Mouse (Mus musculus) heart, embryonic 15.5 days (tissue): Measurements from ENCODE around the gene Gm13889. TPM values are rescaled to one million over a fixed set of nuclear protein-coding genes. Genes with fewer than 3 reads are reported as not detected.
A peak's percentile ranks its signal among the peaks of the same experiment; 100 is the strongest.

ENCODE experiments used
- ATAC-seq: fragments of 200-750 bp; cut with Nextera tagmentation; replicated peaks from 2 replicates; pipeline ENCODE4 v1.8.0; 2017; ENCODE audit warnings: low read depth, moderate TSS enrichment; ENCODE audit not compliant: insufficient number of reproducible peaks, insufficient read depth, low FRiP score
- H3K27ac ChIP-seq: fragments of 300-500 bp; sonication (generic); 2 replicates; pipeline ENCODE4 v1.5.1; 2015; ENCODE audit warnings: mild to moderate bottlenecking, inconsistent platforms
- H3K27me3 ChIP-seq: fragments of 300-500 bp; sonication (generic); 2 replicates; pipeline ENCODE4 v1.6.1; 2015; ENCODE audit warnings: inconsistent platforms
- H3K36me3 ChIP-seq: fragments of 300-500 bp; sonication (generic); 2 replicates; pipeline ENCODE4 v1.6.1; 2015; ENCODE audit warnings: mild to moderate bottlenecking, inconsistent platforms
- H3K4me1 ChIP-seq: fragments of 300-500 bp; sonication (generic); replicated peaks from 2 replicates; pipeline ENCODE4 v1.6.1; 2015; ENCODE audit warnings: inconsistent platforms
- H3K4me2 ChIP-seq: fragments of 300-500 bp; sonication (generic); 2 replicates; pipeline ENCODE4 v1.6.1; 2015; ENCODE audit warnings: inconsistent platforms, mild to moderate bottlenecking, moderate library complexity
- H3K4me3 ChIP-seq: fragments of 300-500 bp; sonication (generic); 2 replicates; pipeline ENCODE4 v1.5.1; 2015; ENCODE audit warnings: mild to moderate bottlenecking, inconsistent platforms
- H3K9ac ChIP-seq: fragments of 300-500 bp; sonication (generic); 2 replicates; pipeline ENCODE4 v1.6.1; 2015; ENCODE audit warnings: mild to moderate bottlenecking, inconsistent platforms
- H3K9me3 ChIP-seq: fragments of 300-500 bp; sonication (generic); replicated peaks from 2 replicates; pipeline ENCODE4 v1.6.1; 2016; ENCODE audit warnings: inconsistent platforms
- WGBS: fragments of 180-500 bp; shearing (Covaris S2); methylation state at CpG from one replicate; pipeline ENCODE4 v1.1.7; 2015; ENCODE audit warnings: mixed read lengths; 5-methylcytosine and 5-hydroxymethylcytosine counted together
- polyA plus RNA-seq: library from polyadenylated mRNA; unstranded; fragments of >200 nt; fragmentation: Nextera tagmentation; extraction: Ambion mirVana; gene quantifications from 2 replicates; pipeline ENCODE4 v1.2.1, GENCODE M21; 2015

Gene Gm13889
- polyA plus RNA-seq = 7.6 and 9.4 TPM in 2 replicates

DNA sequence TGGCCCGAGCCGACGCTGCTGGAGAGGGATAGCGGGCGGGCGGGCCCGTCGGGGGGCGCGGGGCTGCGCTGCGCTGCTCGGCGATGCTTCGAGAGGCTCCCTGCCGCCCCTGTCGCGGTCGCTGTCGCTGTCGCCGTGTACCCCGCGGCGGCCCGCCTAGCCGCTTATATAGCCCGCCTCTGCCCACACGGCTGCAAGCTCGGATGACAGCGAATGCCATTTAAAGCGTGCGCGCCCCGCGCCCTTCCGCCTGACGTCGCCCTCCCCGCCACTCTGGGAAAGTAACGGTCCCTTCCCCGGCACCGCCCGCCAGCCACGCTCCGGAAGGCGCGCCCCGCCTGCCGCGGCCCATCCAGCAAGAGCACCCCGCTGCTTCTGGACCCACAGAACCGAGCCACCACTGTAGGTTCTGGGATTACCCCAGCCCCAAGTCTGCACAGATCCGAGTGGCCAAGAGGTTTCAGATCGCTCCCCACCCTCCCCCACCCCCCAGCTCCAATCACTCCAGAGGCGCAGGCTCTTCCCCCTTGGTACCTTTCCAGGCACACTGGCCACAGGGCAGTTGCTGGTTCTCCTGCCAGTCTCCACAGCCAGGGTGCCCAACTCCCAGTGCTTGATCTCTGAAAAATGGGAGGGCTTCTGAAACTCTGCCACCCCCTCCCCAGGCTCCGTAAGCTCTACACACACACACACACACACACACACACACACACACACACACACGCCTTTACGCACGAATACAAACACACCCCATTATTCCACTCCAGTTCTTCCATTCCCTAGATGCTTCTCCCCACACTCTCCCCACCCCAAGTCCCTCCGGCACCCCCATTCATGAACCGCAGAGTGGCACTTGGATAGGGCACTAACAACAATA lies at the start of gene Gm13889:
Gene Gm13889 (minus strand): TSS at position 294 of the 877 bp plus-strand sequence.
- Histone ChIP-seq H3K27me3 (peaks cover 46% of the 10 kb centered on the region), H3K4me1 (peaks cover 28% of the 10 kb centered on the region), H3K4me2 (peak within 1 kb of the TSS; percentile 99), H3K27ac (peak within 1 kb of the TSS; percentile 60), H3K36me3 (no peaks in the 10 kb centered on the region), H3K9me3 (no peaks in the 10 kb centered on the region), H3K4me3 (peak within 1 kb of the TSS; percentile 76), H3K9ac (peak within 1 kb of the TSS; percentile 71)
- ATAC-seq = peak; percentile 72
- 8% methylated on average over 52 of the region's 62 CpGs for WGBS

DNA sequence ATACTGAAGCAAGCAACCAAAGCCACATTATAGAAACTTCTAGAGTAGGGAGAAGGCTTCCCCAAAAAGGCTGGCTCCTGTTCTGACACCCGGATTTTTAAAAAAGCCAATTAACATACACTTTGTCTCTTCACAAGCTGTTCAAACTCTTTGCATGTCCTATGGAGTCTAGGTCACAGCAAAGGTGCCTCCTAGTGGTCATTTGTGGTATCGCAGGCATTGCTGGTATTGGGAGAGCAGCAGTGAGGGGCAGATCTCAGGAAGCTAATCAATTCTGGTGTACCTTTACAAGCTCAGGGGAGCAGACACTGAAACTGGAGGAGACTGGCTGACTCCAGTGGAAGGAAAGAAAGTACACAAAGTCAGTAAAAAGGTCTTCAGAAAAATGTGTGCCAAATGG lies 45.3 kb upstream of the Gm13889 start:
- 7% methylated on average over 2 of the region's 2 CpGs for WGBS
- no peak overlapping the region for H3K9ac ChIP-seq
- H3K9me3 ChIP-seq = no peaks in the 10 kb centered on the region
- no peaks in the 10 kb centered on the region for H3K4me1 ChIP-seq
- no peak overlapping the region for H3K4me3 ChIP-seq
- H3K27ac ChIP-seq = no peak overlapping the region
- ATAC-seq = no peak
- no peak overlapping the region for H3K4me2 ChIP-seq
- H3K36me3 ChIP-seq = peaks cover 74% of the 10 kb centered on the region
- H3K27me3 ChIP-seq = no peaks in the 10 kb centered on the region

DNA sequence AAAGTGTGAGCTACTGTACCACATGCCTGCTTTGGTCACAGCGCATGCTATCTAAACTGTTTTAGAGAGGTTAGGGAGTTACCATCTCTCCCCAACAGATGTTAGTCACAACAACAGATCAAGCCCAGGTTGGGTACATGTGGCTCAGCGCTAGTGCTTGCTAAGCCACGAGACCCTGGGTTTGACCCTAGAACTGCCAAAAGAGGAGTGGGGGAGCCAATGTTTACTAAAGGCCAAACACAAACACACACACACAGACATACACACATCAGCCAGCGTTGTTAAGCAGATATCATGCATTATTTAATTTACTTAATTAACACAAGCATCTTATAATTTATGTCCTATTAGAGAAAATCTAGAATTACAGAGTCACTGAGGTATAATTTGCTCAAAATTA lies 44.9 kb upstream of the Gm13889 start:
- 74% methylated on average over 4 of the region's 4 CpGs for WGBS
- H3K27ac ChIP-seq = 0 out of 2 replicates have a peak overlapping the region, but pooled peaks have one; percentile 5
- no peak overlapping the region for H3K9ac ChIP-seq
- no peaks in the 10 kb centered on the region for H3K9me3 ChIP-seq
- H3K4me2 ChIP-seq = no peak overlapping the region
- no peaks in the 10 kb centered on the region for H3K27me3 ChIP-seq
- no peaks in the 10 kb centered on the region for H3K4me1 ChIP-seq
- H3K36me3 ChIP-seq = peaks cover 71% of the 10 kb centered on the region
- H3K4me3 ChIP-seq = no peak overlapping the region
- no peak for ATAC-seq

DNA sequence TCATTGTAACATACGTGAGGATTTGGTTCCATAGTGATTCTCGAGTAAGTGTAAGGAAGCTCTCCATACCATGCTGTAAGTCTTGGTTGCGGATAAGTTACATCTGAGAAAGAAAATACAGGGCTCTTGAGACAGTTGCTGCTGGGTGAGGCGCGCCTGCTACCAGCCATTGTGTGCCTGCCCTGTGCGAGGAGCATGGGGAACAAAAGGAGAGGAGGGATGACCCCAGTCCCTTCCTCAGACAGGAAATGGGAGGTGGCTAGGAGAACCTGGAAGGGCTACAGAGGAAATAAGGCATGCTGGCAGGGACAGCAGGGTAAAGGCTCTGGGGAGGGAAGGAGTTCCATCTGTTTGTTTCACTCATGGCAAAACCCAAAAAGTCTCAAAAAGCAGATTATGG lies 44.4 kb upstream of the Gm13889 start:
- Histone ChIP-seq H3K4me2 (no peak overlapping the region), H3K4me1 (no peaks in the 10 kb centered on the region), H3K9ac (no peak overlapping the region), H3K27ac (0 out of 2 replicates have a peak overlapping the region, but pooled peaks have one; percentile 5), H3K4me3 (no peak overlapping the region), H3K27me3 (no peaks in the 10 kb centered on the region), H3K9me3 (no peaks in the 10 kb centered on the region), H3K36me3 (peaks cover 67% of the 10 kb centered on the region)
- ATAC-seq = 0 out of 2 replicates have a peak, but pooled peaks have one; percentile 67
- WGBS = 82% methylated on average over 6 of the region's 6 CpGs

DNA sequence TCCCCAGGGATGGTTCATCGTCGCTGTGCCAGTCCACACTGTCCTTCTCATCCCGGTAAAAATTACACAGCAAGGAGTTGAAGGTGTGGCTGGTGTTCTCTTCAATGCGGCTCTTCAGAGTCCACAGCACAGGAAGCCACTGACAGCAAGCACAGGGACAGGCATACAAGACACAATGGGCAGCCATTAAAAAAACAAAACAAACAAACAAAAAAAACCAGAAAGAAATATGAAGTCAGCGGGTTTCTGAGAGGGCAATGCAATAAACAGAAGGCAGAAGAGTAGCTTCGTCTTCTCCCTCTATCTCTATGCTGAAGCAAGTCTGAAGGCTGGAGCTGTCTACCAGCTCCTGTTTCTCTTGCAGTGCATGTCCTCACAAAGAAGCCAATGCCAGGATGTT lies 39.3 kb upstream of the Gm13889 start, which contains the start of gene Gm27027:
Gene Gm27027 (minus strand): TSS at position 101 of the 400 bp plus-strand sequence.
- Histone ChIP-seq H3K4me2 (no peak within 1 kb of the TSS), H3K9ac (no peak within 1 kb of the TSS), H3K27me3 (no peaks in the 10 kb centered on the region), H3K36me3 (peaks cover 50% of the 10 kb centered on the region), H3K4me1 (peaks cover 19% of the 10 kb centered on the region), H3K4me3 (no peak within 1 kb of the TSS), H3K27ac (no peak within 1 kb of the TSS), H3K9me3 (no peaks in the 10 kb centered on the region)
- no peak for ATAC-seq
- WGBS = 87% methylated on average over 6 of the region's 6 CpGs

DNA sequence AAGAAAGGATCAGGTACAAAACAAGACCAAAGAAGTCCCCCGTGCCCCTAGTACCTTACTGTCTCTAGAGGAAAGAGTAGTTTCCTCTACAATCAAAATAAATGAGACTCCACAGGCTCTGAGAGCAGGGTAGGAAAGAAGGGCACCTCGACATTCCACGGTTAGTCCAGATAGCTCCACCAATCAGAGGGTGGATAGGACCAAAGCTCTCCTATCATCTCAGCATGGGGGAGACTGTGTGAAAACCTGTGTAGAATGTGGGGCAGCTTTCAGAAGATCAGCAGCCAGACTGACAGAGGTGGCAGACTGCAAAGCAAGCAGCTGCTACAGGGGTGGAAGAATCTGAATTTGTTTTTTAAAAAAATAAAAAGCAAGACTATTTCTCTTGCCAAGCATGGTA lies 35.8 kb upstream of the Gm13889 start:
- Histone ChIP-seq H3K4me2 (no peak overlapping the region), H3K9me3 (no peaks in the 10 kb centered on the region), H3K27ac (peak overlapping the region; percentile 35), H3K36me3 (peaks cover 33% of the 10 kb centered on the region), H3K4me3 (no peak overlapping the region), H3K4me1 (peaks cover 20% of the 10 kb centered on the region), H3K9ac (no peak overlapping the region), H3K27me3 (no peaks in the 10 kb centered on the region)
- 38% methylated on average over 3 of the region's 3 CpGs for WGBS
- no peak for ATAC-seq

DNA sequence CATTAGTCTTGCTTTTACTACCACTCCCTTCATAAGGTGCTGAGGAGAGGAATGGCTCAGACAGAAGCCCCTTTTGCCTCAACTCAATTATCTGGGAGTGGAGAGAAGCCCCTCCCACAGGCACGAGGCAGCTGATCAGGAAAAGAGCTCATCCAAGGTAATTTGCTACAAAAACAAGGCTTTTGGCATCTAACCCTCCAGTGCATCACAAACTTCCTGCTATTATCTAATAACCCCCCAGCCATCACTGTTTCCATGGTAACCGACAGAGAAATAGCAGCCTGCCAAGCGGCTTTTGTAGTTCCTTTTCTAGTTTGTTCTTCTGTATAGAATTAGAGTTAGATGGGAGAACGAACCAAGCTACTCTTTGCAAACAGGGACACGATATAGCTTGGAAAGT lies 35.3 kb upstream of the Gm13889 start:
- 50% methylated on average over 5 of the region's 5 CpGs for WGBS
- Histone ChIP-seq H3K4me1 (peaks cover 20% of the 10 kb centered on the region), H3K4me2 (no peak overlapping the region), H3K27me3 (no peaks in the 10 kb centered on the region), H3K9me3 (no peaks in the 10 kb centered on the region), H3K27ac (peak overlapping the region; percentile 53), H3K9ac (no peak overlapping the region), H3K4me3 (no peak overlapping the region), H3K36me3 (peaks cover 35% of the 10 kb centered on the region)
- ATAC-seq = no peak; the same call in 1 of the 2 replicates

DNA sequence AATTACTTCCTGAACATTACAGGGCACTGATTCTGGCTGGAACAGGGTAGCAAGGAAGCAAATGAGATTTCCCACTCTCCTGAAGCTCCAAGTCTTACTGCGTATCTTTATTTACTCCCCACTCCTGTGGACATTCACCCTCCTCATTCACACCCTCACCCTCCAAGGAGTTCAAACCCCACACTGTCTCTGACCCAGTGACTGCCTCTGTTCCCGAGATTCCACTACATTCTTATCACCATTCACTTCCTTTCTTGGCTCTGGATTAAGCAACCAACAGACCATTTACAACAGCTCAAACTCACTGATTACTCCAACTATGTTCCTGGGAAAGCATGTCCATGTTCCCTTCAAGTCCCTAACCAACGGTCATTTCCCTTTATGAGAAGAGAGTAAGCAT lies 34.3 kb upstream of the Gm13889 start:
- Histone ChIP-seq H3K9ac (no peak overlapping the region), H3K27ac (peak overlapping the region; percentile 53), H3K4me1 (peaks cover 20% of the 10 kb centered on the region), H3K36me3 (peaks cover 33% of the 10 kb centered on the region), H3K27me3 (no peaks in the 10 kb centered on the region), H3K4me3 (no peak overlapping the region), H3K9me3 (no peaks in the 10 kb centered on the region), H3K4me2 (no peak overlapping the region)
- ATAC-seq = no peak
- WGBS = 53% methylated on average over 3 of the region's 3 CpGs

DNA sequence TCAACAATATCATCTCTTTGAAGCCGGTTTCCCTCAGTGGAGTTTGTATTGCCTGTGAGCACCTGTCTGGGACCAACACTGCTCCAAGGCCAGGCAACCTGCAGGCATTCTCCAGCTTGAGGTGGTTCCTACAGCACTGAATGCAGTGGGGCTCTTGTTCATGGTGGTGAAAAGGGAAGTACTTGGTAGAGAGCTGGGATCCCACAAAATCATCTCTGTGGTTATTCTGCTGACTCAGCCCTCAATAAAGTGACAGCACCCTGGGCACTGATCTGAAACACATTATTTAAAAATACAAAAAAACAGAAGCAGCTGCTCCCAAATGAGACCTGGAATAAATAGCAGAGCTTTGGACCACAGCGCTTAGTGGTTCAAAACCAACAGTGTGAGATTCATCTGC lies 31.4 kb upstream of the Gm13889 start:
- peaks cover 16% of the 10 kb centered on the region for H3K36me3 ChIP-seq
- H3K9ac ChIP-seq = no peak overlapping the region
- H3K27me3 ChIP-seq = no peaks in the 10 kb centered on the region
- no peaks in the 10 kb centered on the region for H3K9me3 ChIP-seq
- H3K4me1 ChIP-seq = peaks cover 17% of the 10 kb centered on the region
- ATAC-seq = no peak
- WGBS = 93% methylated on average over 2 of the region's 2 CpGs
- H3K4me2 ChIP-seq = no peak overlapping the region
- no peak overlapping the region for H3K4me3 ChIP-seq
- H3K27ac ChIP-seq = no peak overlapping the region

DNA sequence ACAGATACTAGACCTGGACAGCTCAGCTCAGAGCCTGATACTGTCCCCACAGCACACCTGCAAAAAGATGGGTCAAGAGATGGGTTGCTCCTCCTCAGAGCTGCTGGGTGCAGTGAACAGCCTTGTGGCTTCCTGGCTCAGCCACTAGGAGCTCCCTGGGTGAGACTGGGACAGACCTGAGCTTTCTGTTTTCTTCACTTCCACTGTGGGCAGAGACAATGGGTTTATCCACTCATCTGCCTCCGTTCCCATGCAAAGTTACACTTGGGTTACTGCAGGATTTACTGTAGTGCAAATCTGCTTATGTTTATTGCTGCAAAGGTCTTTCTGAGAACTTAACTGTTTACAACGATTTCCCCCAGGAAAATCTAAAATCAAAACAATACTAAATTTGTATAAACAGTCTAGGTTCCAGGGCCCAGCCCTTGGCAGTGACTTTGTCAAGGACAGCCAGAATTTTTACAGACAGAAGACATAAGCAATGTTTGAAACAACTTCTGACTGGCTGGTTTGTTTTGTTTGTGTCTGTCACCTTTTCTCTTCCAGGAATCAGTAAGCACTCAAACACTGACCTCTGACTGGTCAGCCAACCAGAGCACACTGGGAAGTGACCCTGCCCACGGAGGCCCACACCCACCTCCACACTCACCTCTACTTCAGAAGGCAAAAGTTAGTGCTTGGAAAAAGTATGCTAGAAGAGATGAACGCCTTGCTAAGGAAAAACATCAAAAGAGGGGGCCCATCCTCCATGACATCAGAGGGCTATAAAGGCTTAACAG lies 25.6 kb upstream of the Gm13889 start:
- 0 out of 2 replicates have a peak, but pooled peaks cover 3% of the 10 kb centered on the region for H3K4me1 ChIP-seq
- no peak overlapping the region for H3K4me3 ChIP-seq
- WGBS = 77% methylated on average over 4 of the region's 4 CpGs
- H3K27ac ChIP-seq = no peak overlapping the region
- H3K27me3 ChIP-seq = no peaks in the 10 kb centered on the region
- no peaks in the 10 kb centered on the region for H3K9me3 ChIP-seq
- H3K9ac ChIP-seq = no peak overlapping the region
- H3K4me2 ChIP-seq = no peak overlapping the region
- no peak for ATAC-seq
- H3K36me3 ChIP-seq = peaks cover 40% of the 10 kb centered on the region
